Mouse (Mus musculus): ENCODE results near the gene Mpst.
A peak's percentile ranks its signal among the peaks of the same experiment; 100 is the strongest.

Gene Mpst

GRCm38 (mm10) chr15:78403896-78404295 is 2.3 kb upstream of the Mpst start:
- peak; percentile 86 for DNase-seq (ENCODE audit: low spot score)

- DNase-seq (ENCODE audit: low spot score) = no peak
These were observed 1.1 kb upstream of the Mpst start for GRCm38 (mm10) chr15:78405098-78405497.

- DNase-seq (ENCODE audit: low spot score) = peak; percentile 96
These were observed 552 bp upstream of the Mpst start, which contains the start of gene Tst for GRCm38 (mm10) chr15:78405517-78406211. Gene Tst, minus strand, starts transcription at chr15:78405907.

GRCm38 (mm10) chr15:78409570-78410052 is 3.4 kb downstream of the Mpst start:
- DNase-seq (ENCODE audit: low spot score) = no peak

GRCm38 (mm10) chr15:78413083-78413718 is 7.0 kb downstream of the Mpst start:
- DNase-seq (ENCODE audit: low spot score) = no peak

- DNase-seq (ENCODE audit: low spot score) = no peak
These were observed 7.5 kb downstream of the Mpst start for GRCm38 (mm10) chr15:78413719-78414117.

- no peak for DNase-seq (ENCODE audit: low spot score)
These were observed 7.9 kb downstream of the Mpst start for GRCm38 (mm10) chr15:78414157-78414556.

- peak; percentile 72 for DNase-seq (ENCODE audit: low spot score)
These were observed 10.7 kb downstream of the Mpst start for GRCm38 (mm10) chr15:78416937-78417336.

- DNase-seq (ENCODE audit: low spot score) = no peak
These were observed 14.2 kb downstream of the Mpst start for GRCm38 (mm10) chr15:78420395-78420794.

- DNase-seq (ENCODE audit: low spot score) = peak; percentile 95
These were observed 16.1 kb downstream of the Mpst start for GRCm38 (mm10) chr15:78422046-78422956.

- no peak for DNase-seq (ENCODE audit: low spot score)
These were observed 18.3 kb downstream of the Mpst start for GRCm38 (mm10) chr15:78424507-78424906.

GRCm38 (mm10) chr15:78425230-78425629 is 19.0 kb downstream of the Mpst start:
- no peak for DNase-seq (ENCODE audit: low spot score)

- peak; percentile 84 for DNase-seq (ENCODE audit: low spot score)
These were observed 22.3 kb downstream of the Mpst start, which contains the start of gene Kctd17 for GRCm38 (mm10) chr15:78428391-78429138. Gene Kctd17, plus strand, starts transcription at chr15:78428564.

- no peak for DNase-seq (ENCODE audit: low spot score)
These were observed 22.9 kb downstream of the Mpst start for GRCm38 (mm10) chr15:78429139-78429459.

GRCm38 (mm10) chr15:78429871-78430622 is 23.8 kb downstream of the Mpst start:
- no peak for DNase-seq (ENCODE audit: low spot score)

- no peak for DNase-seq (ENCODE audit: low spot score)
These were observed 24.7 kb downstream of the Mpst start for GRCm38 (mm10) chr15:78430874-78431273.

- DNase-seq (ENCODE audit: low spot score) = no peak
These were observed 25.4 kb downstream of the Mpst start for GRCm38 (mm10) chr15:78431541-78432121.

- DNase-seq (ENCODE audit: low spot score) = peak; percentile 74
These were observed 28.8 kb downstream of the Mpst start for GRCm38 (mm10) chr15:78434896-78435520.

GRCm38 (mm10) chr15:78435681-78436080 is 29.5 kb downstream of the Mpst start:
- DNase-seq (ENCODE audit: low spot score) = no peak
